ENCODE assay signal across 9 mouse cellular contexts in genomic region chr6:145047445-145047857, GRCm38 (mm10). TPM values are rescaled to one million over a fixed set of nuclear protein-coding genes. Genes with fewer than 3 reads are reported as not detected.
A peak's percentile ranks its signal among the peaks of the same experiment; 100 is the strongest.
DNase-seq lines count a peak whose midpoint lies in the region; ATAC-seq and TF ChIP-seq lines count a peak whose summit lies in the region.
"Had no signal": no experiment of that assay in that cellular context is flagged by ENCODE, and none has a peak within 500 bp of the region (broad histone marks: within the 10 kb centered on the region; RNA-seq: fewer than 3 reads in every experiment).

No protein-coding gene starts in this region.

- H3K4me1 ChIP-seq in lung, embryonic 16.5 days (replicated peaks; ENCODE audit: control insufficient read depth, insufficient read depth, low read length): peaks cover 6% of the 10 kb centered on the region
- peaks cover 15% of the 10 kb centered on the region for H3K4me1 ChIP-seq in forebrain, embryonic 11.5 days (replicated peaks; ENCODE audit: control insufficient read depth, insufficient read depth, low read length)
- H3K4me1 ChIP-seq in intestine, embryonic 14.5 days (replicated peaks; ENCODE audit: control insufficient read depth, insufficient read depth, low read length): no peaks in the 10 kb centered on the region; the same call in 1 of the 2 replicates
- H3K4me1 ChIP-seq in liver, postnatal 0 days (ENCODE audit: insufficient read depth): peaks cover 6% of the 10 kb centered on the region; the same call in 1 of the 2 replicates
- peaks cover 9% of the 10 kb centered on the region; the same call in 1 of the 2 replicates for H3K4me1 ChIP-seq in stomach, embryonic 15.5 days

- no peak overlapping the region for H3K27ac ChIP-seq in lung, embryonic 16.5 days (ENCODE audit: low read length)
- H3K27ac ChIP-seq in forebrain, embryonic 11.5 days (ENCODE audit: low read depth, low read length): peak overlapping the region; percentile 42; the same call in 1 of the 2 replicates
- H3K27ac ChIP-seq in intestine, embryonic 14.5 days (ENCODE audit: low read depth): no peak overlapping the region
- no peak overlapping the region for H3K27ac ChIP-seq in liver, postnatal 0 days (ENCODE audit: low read depth)
- H3K27ac ChIP-seq in stomach, embryonic 15.5 days: no peak overlapping the region
- H3K27ac ChIP-seq: liver, embryonic 14.5 days had no signal

- H3K4me3 ChIP-seq in lung, embryonic 16.5 days (ENCODE audit: low read length): peak overlapping the region; percentile 54
- H3K4me3 ChIP-seq in forebrain, embryonic 11.5 days (ENCODE audit: low read depth, low read length): peak overlapping the region; percentile 51
- peak overlapping the region; percentile 46 for H3K4me3 ChIP-seq in intestine, embryonic 14.5 days (ENCODE audit: low read depth, low read length)
- no peak overlapping the region for H3K4me3 ChIP-seq in liver, postnatal 0 days (ENCODE audit: low read depth, low read length)
- H3K4me3 ChIP-seq in stomach, embryonic 15.5 days (replicated peaks): peak overlapping the region; percentile 44

- H3K9me3 ChIP-seq in lung, embryonic 16.5 days (ENCODE audit: control insufficient read depth, low read length): no peaks in the 10 kb centered on the region
- H3K9me3 ChIP-seq in forebrain, embryonic 11.5 days (ENCODE audit: control insufficient read depth, low read length): no peaks in the 10 kb centered on the region
- no peaks in the 10 kb centered on the region for H3K9me3 ChIP-seq in intestine, embryonic 14.5 days (ENCODE audit: control insufficient read depth, low read length)
- H3K9me3 ChIP-seq in liver, postnatal 0 days (ENCODE audit: low read length): no peaks in the 10 kb centered on the region
- H3K9me3 ChIP-seq in stomach, embryonic 15.5 days: no peaks in the 10 kb centered on the region

- WGBS in lung, embryonic 16.5 days: 7% methylated on average over 15 of the region's 15 CpGs
- under 1% methylated on average over 15 of the region's 15 CpGs for WGBS in forebrain, embryonic 11.5 days
- 28% methylated on average over 15 of the region's 15 CpGs for WGBS in intestine, embryonic 14.5 days
- 19% methylated on average over 15 of the region's 15 CpGs for WGBS in liver, postnatal 0 days (ENCODE audit: insufficient replicate concordance)
- WGBS in stomach, embryonic 15.5 days: 18% methylated on average over 15 of the region's 15 CpGs

- no peak for DNase-seq in lung, postnatal 14 days
- peak; percentile 82 for DNase-seq in forebrain, embryonic 11.5 days (ENCODE audit: low spot score)
- DNase-seq in intestine, embryonic 14.5 days (ENCODE audit: low spot score): peak; percentile 73
- no peak for DNase-seq in liver, postnatal 0 days
- no peak for DNase-seq in kidney, postnatal 14 days
- no peak for DNase-seq in spleen, postnatal 4 days (ENCODE audit: low spot score in 2 of 2)

- H3K27me3 ChIP-seq in lung, embryonic 16.5 days (ENCODE audit: control insufficient read depth, insufficient read depth, low read depth, low read length): peaks cover 20% of the 10 kb centered on the region
- H3K27me3 ChIP-seq in forebrain, embryonic 11.5 days (ENCODE audit: control insufficient read depth, insufficient read depth, low read length): no peaks in the 10 kb centered on the region
- H3K27me3 ChIP-seq in intestine, embryonic 14.5 days (replicated peaks; ENCODE audit: control insufficient read depth, insufficient read depth, low read length): peaks cover 35% of the 10 kb centered on the region
- peaks cover 35% of the 10 kb centered on the region for H3K27me3 ChIP-seq in liver, postnatal 0 days (ENCODE audit: insufficient read depth, low read length)
- H3K27me3 ChIP-seq in stomach, embryonic 15.5 days (replicated peaks): peaks cover 27% of the 10 kb centered on the region

- no peaks in the 10 kb centered on the region for H3K36me3 ChIP-seq in lung, embryonic 16.5 days (ENCODE audit: control insufficient read depth, insufficient read depth, low read length)
- no peaks in the 10 kb centered on the region for H3K36me3 ChIP-seq in forebrain, embryonic 11.5 days (ENCODE audit: control insufficient read depth, insufficient read depth, low read length)
- no peaks in the 10 kb centered on the region for H3K36me3 ChIP-seq in intestine, embryonic 14.5 days (ENCODE audit: control insufficient read depth, insufficient read depth, low read length)
- H3K36me3 ChIP-seq in liver, postnatal 0 days (replicated peaks; ENCODE audit: insufficient read depth, low read length): no peaks in the 10 kb centered on the region
- H3K36me3 ChIP-seq in stomach, embryonic 15.5 days: no peaks in the 10 kb centered on the region

- no peak for TF ChIP-seq CTCF in liver, postnatal 0 days (IDR thresholded peaks at IDR 0.05; ENCODE audit: low read depth)

- peak overlapping the region; percentile 50 for H3K9ac ChIP-seq in lung, embryonic 16.5 days (ENCODE audit: low read length)
- peak overlapping the region; percentile 73 for H3K9ac ChIP-seq in forebrain, embryonic 11.5 days (ENCODE audit: low read length)
- H3K9ac ChIP-seq in intestine, embryonic 14.5 days (ENCODE audit: low read length): no peak overlapping the region
- no peak overlapping the region for H3K9ac ChIP-seq in liver, postnatal 0 days (replicated peaks)
- H3K9ac ChIP-seq in stomach, embryonic 15.5 days: no peak overlapping the region
- H3K9ac ChIP-seq: liver, embryonic 14.5 days had no signal

- peak overlapping the region; percentile 94 for H3K4me2 ChIP-seq in lung, embryonic 16.5 days (ENCODE audit: low read depth, low read length)
- peak overlapping the region; percentile 97 for H3K4me2 ChIP-seq in forebrain, embryonic 11.5 days (ENCODE audit: low read depth, low read length, severe bottlenecking)
- peak overlapping the region; percentile 97 for H3K4me2 ChIP-seq in intestine, embryonic 14.5 days (ENCODE audit: low read length)
- peak overlapping the region; percentile 23; the same call in 1 of the 2 replicates for H3K4me2 ChIP-seq in liver, postnatal 0 days (ENCODE audit: low read depth, low read length)
- peak overlapping the region; percentile 94 for H3K4me2 ChIP-seq in stomach, embryonic 15.5 days

- no peak for ATAC-seq in lung, embryonic 16.5 days (ENCODE audit: low read depth)
- ATAC-seq in forebrain, embryonic 11.5 days (replicated peaks; ENCODE audit: low FRiP score): peak; percentile 74
- ATAC-seq in intestine, embryonic 14.5 days (replicated peaks; ENCODE audit: low FRiP score, low TSS enrichment, low read depth): no peak
- ATAC-seq in liver, postnatal 0 days: no peak
- ATAC-seq in stomach, embryonic 15.5 days (ENCODE audit: insufficient read depth, low FRiP score, low read depth): no peak

- TF ChIP-seq EP300 in liver, postnatal 0 days (IDR thresholded peaks at IDR 0.05; ENCODE audit: low read depth): no peak

RNA-seq across cellular contexts. Expression of gene Bcat1, which starts 28.5 kb away (rescaled TPM):
- polyA plus RNA-seq in lung, embryonic 16.5 days (2015; fragmentation: Nextera tagmentation; extraction: Ambion mirVana): 3.3 and 3.7 TPM in 2 replicates
- 110 and 115 TPM in 2 replicates for polyA plus RNA-seq in forebrain, embryonic 11.5 days (2014; fragmentation: Nextera tagmentation; extraction: Ambion mirVana)
- 9.1 and 11.1 TPM in 2 replicates for polyA plus RNA-seq in intestine, embryonic 14.5 days (2014; fragmentation: Nextera tagmentation; extraction: Ambion mirVana)
- polyA plus RNA-seq in liver, postnatal 0 days (2015; fragmentation: Nextera tagmentation; extraction: Ambion mirVana): 0.46 and 0.81 TPM in 2 replicates
- 6.6 and 11.8 TPM in 2 replicates for polyA plus RNA-seq in stomach, embryonic 15.5 days (2015; fragmentation: Nextera tagmentation; extraction: Ambion mirVana)

Comparison
In these comparisons a context has a peak if more than half of its experiments do, and no peak if none do; other contexts are left out.
1. H3K4me2 ChIP-seq: peak in every context shown above with its lines; median percentile 97 in forebrain, embryonic 11.5 days; 97 in intestine, embryonic 14.5 days; 94 in lung, embryonic 16.5 days; 94 in stomach, embryonic 15.5 days; 23 in liver, postnatal 0 days.
2. H3K9ac ChIP-seq: peak in lung, embryonic 16.5 days (single experiment) and forebrain, embryonic 11.5 days (single experiment); none in intestine, embryonic 14.5 days (single experiment), liver, postnatal 0 days (single experiment) and stomach, embryonic 15.5 days (single experiment).
3. DNase-seq: peak in forebrain, embryonic 11.5 days (single experiment) and intestine, embryonic 14.5 days (single experiment); none in lung, postnatal 14 days (single experiment), liver, postnatal 0 days (single experiment), kidney, postnatal 14 days (single experiment) and spleen, postnatal 4 days (0 of 2).